Mouse (Mus musculus): ENCODE measurements around the gene Tmco4.

Gene Tmco4

DNA sequence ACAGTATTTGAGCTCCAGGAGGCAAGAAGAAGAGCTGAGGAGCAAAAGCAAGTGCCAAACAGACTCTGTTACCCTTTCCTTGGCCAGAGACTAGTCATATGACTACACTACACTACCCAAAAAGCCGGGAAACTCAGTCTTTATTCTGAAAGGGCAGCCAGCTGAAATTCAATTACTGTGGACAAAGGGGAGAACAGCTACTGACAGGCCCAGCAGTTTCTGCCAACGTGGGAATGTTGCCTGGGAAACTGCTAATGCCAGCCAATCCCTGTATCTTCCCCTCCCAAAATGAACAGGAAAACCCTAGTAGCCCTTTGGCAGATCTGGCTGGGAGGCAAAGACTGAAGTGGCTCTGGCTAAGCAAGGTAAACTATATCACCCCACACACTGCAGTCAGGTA is 51.7 kb downstream of the Tmco4 start:
- DNase-seq, result peak; percentile 74

DNA sequence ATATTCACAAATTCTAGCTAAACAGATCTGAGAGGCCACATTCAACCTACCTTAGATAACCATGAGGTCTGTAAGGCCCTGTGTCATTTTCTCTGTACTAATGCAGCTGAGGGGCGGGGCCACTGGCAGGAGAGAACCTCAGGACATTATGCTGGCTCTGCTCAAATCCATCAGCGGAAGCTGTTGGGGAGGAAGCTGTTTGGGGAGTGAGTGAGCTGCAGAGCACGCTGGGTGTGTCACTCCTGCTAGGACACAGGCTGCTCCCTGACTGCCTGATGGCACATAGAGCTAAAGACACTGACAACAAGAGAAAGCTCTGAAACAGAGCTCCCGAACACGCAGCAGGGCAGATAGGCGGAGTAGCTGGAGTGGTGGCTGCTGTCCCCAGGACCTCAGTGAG is 58.0 kb downstream of the Tmco4 start:
- no peak for DNase-seq

DNA sequence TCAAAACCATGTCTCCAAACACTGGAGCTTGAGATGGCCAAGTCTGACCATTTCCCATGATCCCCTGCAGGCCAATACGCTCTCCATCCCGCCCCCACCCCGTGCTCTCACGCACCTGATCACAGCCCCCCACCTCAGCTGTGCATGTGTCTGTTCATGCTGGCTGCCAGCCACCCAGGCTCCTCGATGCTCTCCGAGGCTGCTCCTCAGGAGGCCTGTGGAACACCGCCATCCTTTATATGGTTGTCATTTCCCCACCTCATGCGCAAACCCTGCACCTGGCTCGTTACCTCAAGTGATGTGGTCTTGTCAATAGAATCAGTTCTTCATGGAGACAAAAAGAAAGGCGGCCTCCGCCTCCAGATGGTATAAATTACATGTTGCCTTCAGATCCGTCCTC is 59.8 kb downstream of the Tmco4 start:
- DNase-seq, result no peak

DNA sequence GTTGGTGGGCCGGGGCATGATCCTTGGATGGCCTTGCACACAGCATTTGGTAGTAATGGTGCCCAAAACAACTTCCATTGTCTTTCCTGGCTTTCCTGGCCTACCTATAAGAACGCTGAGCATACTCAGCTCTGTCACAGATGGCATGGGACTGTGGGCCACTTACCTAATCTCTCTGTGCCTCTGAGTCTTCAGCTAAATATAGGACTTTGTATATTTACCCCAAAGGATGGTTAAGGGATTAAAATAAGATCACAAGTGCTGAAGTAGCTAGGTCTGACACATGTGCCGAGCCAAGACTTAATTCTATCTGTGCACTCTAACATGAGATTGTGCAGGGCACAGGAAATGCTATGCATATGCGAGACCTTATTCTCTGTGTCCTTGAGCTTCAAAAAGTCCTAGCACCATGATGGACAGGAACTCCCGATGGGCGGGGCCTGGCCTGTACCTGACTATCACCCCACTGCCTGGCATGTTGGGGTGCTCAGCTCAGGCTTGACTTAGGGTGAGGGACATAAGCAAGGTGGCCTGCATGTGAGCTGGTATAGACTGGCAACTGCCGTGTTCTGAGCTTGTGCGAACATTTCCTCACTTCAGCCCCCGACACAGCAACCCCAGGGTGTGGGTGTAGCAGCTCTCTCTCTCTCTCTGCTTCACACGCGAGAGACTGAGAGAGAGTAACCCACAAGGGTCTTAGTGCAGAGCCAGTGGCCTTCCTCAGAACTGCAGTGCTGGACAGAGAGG is 60.7 kb downstream of the Tmco4 start:
- DNase-seq, result no peak

DNA sequence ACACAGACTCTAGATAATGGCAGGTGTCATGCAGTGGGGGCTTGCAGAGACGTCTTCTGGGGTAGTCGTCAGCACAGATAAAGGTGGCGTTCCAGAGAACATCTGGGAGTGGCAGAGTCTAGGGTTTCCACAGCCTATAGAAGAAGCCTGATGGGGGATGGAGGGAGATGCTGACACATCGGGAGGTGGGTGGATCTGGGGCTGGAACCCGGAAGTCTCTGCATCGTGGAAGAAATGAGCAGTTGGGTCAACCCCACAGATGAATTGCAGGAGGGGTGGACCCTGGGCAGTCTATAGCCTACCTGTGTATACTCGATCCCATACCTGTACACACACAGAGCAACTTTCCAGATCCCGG is 61.3 kb downstream of the Tmco4 start:
- DNase-seq, result no peak

DNA sequence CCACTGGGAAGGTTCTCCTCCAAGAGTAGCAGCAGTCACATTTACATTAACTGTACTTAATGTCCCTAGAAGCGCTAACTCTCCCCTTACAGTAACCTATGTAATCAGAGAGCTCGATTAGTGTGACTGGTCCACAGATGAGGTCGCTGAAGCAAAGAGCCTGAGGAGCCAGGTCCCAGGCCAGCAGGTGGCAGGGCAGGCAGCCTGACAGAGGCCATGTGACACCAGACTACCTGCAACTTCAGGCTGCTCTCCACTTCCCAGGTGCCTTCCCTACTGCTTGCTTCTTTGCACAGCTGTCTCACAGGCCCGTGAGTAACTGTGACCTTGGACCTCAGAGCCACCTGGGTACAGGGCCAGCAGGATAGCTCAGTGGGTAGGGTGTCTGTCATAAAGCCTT is 61.9 kb downstream of the Tmco4 start:
- DNase-seq, result no peak

DNA sequence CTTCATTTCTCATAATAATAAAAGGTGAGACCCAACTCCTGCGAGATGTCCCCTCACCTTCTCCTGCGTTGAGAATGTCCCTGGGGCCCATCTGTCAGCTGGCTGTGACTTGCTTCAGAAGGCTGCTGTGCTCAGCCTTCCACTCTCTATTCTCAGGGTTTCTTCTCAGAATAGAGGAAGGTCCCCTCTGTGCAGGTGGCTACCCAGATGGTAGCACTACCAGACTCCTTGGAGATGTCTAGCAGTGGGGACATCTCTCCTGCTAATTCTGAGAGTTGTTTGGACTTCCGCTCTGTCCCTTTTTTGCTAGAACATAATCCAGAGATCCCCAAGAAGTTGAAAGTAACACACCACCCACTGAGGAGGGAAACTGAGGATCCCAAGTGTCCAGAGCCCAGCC is 62.3 kb downstream of the Tmco4 start:
- no peak for DNase-seq

DNA sequence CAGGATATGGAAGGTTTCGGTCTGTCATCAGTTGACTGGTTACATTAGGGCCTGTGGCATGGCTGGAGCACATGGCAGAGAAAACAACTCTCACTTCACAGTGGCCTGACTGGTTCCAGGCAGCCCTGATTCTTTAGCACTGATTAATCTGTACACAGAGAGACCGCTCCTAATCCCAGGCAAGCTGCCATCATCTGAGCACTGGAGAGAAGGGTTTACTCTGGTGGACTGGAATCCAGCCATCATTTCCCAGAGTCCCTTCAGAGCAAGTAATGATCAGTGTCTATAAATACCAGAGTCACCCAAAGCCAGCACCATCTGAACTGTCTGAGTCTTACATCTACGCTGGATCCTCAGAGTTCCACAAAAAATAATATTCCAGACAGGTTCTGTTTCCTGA is 63.1 kb downstream of the Tmco4 start:
- no peak for DNase-seq

DNA sequence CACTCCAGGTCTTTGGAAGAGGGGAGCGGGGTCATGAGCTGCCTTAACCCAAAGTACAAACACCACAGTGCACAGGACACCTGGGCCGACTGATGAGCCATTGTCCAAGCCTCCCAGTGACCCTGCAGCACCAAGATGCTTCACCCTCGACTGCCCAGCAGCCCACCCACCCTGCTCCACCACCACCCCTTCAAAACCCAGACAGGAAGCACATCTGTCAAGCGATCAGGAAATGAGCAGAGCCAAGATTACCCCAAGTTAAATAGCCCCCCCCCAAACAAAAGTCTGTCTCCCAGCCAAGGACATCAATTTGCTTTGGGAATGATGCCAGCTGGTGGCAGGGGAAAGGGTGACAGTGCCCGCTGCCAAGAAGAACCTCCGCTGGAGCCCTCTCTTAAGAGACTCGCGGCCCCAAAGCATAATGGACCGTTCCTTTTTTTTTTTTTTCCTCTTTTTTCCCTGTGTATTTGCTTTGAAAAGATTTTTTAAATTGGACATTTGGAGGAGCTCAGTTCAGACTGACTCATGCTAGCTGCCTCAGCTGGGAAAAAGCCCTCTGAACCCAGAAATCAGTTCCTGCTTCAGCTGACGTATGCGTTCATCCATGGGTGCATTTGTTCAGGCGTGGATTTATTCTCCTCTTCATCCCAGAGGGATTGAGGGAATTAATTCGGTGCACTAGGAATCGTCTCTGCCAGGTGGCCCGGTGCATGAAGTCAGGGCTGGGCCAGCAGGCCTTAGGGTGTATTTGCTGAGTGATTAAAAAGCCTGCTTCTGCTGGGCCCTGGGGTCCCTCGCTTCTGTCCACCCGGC is 65.3 kb downstream of the Tmco4 start:
- DNase-seq, result no peak

DNA sequence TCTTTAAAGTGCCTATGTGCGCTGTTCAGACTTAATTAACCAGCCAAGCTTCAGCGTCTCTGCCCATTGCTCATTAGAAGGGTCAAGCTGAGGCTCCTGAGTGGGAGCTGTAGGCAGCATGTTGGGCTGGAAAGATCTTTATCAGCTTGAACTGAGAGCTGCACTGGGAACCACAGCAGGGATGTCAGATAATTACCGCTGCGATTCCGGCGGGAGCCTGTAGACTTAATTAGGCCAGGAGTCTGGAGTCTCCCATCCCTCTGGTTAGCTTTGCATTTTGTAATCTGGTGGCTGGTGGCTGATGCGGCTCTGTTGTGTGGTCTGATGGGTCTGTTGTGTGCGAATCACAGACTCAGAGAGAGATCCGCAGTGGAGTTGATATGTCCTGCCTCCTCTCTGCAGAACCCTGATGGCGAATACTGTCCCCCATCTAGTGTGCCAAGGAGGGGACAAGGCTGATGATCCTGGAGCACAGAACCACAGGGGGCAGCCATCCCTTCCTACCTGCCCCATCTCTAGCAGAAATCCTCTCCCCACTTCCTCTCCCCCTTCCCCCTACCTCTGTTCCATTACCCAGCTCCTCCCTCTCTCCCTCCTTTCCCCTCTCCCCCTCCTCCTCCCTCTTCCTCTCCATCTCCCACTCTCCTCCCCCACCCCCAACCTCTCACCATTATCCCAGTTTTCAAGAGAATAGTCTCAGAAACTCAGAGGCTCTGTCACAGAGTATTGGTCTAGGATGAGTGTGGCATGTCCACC is 67.6 kb downstream of the Tmco4 start:
- no peak for DNase-seq

DNA sequence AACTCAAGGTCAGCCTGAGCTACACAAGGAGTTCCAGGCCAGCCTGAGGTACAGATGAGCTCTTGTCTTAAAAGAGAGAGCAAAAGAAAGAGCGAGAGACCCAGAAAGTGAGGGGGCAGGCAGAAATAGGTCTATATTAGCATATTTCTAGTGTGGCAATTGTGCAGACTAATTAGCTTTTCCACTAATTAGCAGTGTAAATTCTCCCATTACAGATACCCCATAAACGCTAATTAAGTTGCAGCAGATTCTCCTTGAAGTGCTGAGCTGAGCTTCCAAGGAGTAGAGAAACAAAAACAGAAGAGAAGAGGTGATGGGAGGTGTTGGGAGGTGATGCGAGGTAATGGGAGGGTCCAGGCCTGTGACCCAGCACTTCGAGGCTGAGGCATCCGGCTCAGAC is 69.9 kb downstream of the Tmco4 start:
- no peak for DNase-seq

DNA sequence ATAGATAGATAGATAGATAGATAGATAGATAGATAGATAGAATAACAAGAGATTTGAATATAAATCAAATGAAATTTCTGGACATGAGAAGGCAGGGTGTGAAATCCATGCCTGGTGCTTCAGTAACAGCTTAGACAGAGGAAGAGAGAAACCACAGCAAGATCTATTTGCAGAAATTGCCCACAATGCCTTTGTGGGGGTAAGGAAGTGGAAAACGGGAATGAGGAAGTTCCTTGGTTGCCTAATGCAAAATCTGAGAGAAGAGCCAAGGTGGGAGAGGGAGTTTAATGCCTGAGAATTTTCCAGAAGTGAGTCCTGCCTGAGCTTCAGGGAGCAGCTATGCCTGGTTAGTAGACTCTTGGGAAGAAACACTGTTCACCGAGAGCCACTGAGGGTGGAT is 70.9 kb downstream of the Tmco4 start:
- no peak for DNase-seq

DNA sequence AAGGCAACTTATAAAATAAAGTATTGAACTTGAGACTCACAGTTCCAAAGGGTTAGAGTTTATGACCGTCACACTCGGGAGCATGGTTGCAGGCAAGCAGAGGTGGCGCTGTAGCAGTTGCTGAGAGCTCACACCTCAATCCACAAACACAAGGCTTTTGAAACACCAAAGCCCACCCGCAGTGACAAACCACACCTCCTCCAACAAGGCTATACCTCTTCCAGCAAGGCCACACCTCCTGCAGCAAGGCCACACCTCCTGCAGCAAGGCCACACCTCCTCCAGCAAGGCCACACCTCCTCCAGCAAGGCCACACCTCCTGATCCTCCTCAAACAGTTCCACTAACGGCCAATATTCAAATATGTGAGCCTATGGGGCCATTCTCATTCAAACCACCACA is 71.9 kb downstream of the Tmco4 start:
- DNase-seq, result no peak

DNA sequence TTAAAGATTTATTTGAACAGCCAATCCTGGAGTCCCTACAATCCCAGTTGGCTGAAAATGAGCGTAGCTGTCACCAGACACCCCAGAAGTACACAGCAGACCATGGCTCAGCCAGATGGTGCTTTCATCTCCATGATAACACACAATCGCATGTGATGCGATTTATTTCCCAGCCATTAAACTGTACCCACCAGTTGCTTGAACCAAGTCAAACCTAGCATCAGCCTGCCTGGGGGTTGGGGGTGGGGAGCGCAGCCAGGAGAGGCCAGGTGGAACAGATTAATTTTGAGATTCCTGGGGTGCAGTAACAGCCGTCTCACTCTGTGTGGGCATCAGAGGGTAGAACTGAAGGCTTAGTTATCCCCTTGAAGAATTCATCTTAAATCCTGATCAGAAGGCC is 73.7 kb downstream of the Tmco4 start:
- peak; percentile 72 for DNase-seq

DNA sequence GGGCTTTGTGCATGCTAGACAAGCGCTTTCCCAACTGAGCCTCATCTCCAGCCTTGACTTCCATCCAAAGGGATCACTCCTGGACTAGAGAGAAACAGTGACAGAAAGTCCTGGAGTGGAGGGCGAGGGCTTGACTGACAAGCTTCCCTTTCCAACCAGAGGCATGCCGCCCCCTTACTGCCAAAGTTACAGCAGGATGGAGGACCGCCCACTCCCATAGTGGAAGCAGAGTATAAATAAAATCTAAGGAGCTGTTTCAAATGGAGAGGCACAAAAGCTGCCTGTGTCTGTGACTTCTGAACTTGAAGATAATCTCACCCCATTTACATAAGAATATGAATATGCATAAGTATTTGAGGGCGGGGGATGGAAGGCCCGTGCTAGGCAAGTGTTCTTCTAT is 75.8 kb downstream of the Tmco4 start:
- no peak for DNase-seq

DNA sequence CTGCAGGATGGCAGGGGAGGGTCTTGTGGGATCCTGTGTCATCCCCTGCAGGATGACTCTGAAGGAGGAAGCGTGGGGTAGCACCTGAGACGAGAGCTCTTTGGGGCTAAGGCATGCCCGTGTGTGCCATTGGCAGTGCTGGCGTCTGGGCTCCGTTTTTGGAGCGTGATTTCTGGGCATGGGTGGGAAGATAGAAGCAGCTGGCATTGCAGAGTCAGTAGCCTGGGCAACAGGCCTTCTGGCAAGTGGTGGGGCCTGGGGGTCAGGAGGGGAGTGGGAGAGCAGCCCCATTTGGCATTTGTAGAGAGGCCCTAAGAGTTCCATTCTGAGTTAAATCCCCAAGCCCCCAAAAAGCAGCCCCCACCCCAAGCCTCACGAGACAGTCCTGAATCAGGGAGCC is 80.1 kb downstream of the Tmco4 start:
- no peak for DNase-seq

DNA sequence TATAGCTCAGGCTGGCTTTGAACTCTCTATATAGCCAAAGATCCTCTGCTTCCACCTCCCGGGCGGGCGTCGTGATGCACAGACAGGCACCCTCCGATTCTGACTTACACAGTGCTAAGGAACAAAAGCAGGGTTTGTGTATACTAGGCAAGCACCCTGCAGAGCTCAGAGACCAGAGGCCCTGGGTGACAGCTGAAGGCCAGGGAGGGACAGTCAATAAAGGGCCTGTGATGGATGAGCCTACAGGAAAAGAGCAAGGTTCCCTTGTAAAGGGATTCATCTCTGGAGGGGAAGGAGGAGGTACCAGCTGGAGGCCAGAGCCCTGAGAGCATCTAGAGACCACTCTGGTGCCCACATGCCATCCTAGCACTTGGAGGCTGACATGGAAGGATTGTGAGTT is 80.7 kb downstream of the Tmco4 start:
- no peak for DNase-seq

DNA sequence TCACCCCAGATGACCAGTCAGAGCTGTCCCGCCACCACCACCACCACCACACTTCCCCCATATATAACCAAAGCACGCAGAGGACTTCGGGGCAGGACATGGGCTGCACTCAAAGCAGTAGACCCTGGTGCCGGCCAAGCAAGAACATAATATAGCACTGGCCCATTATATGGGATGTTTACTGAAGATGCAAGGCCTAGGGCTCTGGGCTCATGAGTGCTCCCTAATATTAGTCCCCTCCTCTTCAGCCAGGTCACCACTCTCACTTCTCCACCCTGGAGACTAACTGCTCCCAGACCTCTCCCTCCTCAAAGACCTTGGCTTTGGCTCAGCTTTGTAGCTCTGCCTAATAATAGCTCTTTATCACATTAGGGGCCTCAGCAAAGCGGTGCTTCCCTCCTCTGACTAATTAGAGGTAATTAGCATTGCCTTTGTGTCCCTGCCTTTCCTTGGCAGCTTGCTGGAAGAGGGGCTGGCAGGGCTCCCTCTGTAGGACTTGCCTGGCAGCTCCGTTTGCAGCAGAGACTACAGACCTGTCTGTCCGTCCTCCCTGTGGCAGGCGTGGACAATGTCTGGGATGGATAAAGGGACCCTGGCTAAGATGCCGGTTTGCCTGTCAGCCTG is 81.7 kb downstream of the Tmco4 start:
- peak; percentile 68 for DNase-seq

DNA sequence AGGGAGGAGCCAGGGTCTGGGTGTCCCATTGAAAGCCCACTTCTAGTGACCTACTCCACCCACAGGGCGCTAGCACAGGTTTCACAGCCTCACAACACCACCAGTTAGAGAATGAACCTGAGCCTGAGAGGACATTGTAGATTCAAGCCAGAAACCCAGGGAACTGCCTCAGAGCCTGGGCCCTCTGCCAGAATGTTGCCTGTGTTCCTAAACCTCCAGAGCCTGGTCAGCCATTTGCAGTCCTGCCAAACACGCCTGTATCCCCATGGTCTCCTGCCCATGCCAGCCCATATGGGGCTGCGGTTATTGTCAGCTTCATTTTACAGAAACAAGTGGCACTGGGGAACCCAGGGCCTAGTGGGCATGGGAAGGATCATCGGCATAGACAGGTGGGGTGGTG is 82.6 kb downstream of the Tmco4 start:
- no peak for DNase-seq

DNA sequence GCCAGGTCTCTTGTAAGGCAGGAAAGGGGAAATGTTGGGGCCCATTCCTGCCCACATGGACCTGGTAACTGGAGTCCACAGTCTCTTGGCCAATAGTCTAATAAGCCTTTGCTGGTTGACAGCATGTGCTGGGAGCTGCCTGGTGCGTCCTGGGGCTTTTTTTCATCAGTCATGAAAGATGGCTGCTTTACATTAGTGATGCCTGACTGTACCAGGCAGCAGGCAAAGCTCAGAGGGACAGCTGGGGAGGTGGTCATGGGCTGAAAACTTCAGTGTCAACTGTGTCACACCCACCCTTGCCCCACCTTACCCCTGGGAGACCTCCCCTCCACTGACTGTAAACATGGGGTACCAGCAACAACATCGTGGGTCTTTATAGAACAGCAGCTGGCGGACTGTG is 83.1 kb downstream of the Tmco4 start:
- no peak for DNase-seq

DNA sequence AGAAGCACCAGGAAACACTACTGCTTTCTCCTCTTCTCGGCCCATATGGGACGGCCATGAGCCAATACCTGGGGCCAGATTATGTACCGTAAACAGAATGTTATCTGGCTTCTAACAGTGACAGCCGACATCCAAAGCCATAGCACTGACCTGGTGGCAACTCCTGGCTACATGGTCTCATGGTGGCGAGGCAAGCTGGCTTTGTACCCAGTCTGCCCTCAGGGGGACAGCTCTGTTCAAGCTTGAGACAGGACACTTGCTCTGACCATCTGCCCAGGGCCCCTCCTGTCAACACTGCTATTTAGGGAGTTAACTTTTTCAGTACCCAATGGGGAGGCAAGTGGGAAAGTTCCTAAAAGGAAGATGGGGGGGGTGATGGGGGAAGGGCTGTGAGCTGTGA is 84.6 kb downstream of the Tmco4 start:
- DNase-seq, result no peak

DNA sequence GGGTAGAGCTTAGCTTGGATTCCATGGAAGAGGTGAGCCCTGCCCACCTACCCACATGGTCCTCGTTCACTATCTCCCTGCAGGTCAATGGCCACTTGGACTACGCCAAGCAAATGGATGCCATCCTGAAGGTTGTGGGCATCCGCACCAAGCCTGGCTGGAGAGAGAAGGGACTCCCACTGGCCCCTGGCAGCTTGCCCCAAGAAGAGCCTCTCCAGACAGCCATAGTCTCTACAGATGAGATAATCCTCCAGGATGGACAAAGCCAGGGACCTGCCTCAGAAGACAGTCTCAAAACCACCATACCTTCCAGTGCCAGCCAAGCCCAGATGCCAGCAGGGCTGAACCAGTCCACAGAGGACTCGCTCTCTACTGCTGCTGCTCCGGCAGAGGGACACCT is 85.3 kb downstream of the Tmco4 start:
- no peak for DNase-seq

DNA sequence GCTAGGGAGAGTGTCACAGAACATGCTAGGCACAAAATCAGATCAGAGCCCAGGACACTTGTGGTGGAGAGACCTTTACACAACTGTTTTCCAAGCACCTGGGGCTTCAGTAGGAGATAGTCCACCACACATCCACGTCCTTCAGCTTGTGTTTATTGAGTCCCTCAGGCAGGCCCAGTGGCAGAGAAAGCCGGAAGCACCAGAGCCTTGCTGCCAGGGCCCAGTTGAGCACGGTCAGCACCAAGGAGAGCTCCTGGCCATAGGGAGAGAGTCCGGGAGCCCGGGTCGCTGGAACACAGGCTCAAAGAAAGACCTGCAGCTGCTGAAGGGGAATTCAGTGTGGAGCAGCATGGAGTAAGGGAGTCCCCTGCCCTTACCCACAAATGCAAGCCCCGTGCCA is 86.9 kb downstream of the Tmco4 start:
- no peak for DNase-seq

DNA sequence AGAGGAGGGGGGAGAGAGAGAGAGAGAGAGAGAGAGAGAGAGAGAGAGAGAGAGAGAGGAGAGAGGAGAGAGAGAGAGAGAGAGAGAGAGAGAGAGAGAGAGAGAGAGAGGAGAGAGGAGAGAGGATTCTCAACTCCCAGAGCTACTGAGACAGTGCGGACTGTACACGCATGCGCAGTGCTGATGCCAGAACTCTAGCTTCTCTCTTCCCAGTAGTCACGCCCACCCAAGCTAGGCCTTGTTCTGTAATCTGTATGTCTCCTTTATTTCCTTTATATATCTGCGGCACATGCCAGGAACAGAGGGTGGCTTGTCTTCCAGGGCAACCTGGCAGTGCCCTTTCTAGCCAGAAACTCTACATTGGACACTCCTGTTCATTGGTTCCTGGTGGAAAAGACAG is 92.1 kb downstream of the Tmco4 start:
- DNase-seq, result no peak
